Mouse (Mus musculus): ENCODE results near the gene Slc9a9. TPM values are rescaled to one million over a fixed set of nuclear protein-coding genes. Genes with fewer than 3 reads are reported as not detected.

The Slc9a9 gene
- polyA plus RNA-seq, 1 experiment from 2014 or later: 3.2 TPM

DNA sequence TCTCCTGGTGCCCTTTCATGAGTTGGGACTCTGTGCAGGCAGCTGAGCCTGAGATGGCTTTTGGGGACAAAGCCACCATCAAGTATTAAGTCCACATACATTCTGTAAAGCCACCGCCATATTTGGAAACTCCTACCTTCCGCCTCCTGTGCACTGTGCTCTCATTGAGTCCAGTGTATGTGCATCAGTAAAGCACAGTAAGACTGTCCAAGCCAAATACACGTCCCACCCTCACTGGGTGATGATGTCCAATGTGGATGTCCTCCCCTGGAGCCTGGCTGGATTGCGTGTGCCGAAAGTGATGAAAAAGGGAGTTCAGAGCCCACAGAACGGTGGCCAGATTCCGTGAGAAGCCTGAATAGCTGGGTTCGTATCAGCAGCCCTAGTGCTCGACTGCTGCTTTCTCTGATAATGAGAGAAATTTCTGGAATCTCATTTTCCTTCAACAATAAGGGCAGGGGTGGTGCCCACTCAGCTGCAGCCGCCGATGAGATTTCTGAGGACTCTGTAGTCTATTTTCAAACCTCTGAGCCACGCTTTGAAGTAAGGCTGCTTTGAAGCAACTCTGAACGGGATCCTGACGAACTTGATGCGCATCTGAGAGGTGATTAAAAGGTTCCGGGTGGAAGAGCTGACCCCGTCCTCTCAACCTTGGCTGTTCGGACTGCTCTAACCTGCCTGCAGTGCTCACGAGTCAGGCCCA lies 81.4 kb downstream of the Slc9a9 start:
- Histone ChIP-seq H3K27me3 (ENCODE audit: control insufficient read depth, insufficient read depth, low read depth, low read length) (no peaks in the 10 kb centered on the region), H3K4me2 (ENCODE audit: low read depth, low read length) (no peak overlapping the region), H3K9ac (ENCODE audit: low read depth, low read length) (no peak overlapping the region), H3K27ac (ENCODE audit: low read length) (no peak overlapping the region), H3K36me3 (ENCODE audit: control insufficient read depth, insufficient read depth) (no peaks in the 10 kb centered on the region), H3K9me3 (replicated peaks; ENCODE audit: control insufficient read depth, low read length) (no peaks in the 10 kb centered on the region), H3K4me3 (ENCODE audit: low read depth, low read length) (no peak overlapping the region), H3K4me1 (ENCODE audit: control insufficient read depth, low read depth, low read length) (no peaks in the 10 kb centered on the region)
- WGBS (ENCODE audit: insufficient replicate concordance): 70% methylated on average over 19 of the region's 19 CpGs
- no peak for ATAC-seq (ENCODE audit: low read depth)

DNA sequence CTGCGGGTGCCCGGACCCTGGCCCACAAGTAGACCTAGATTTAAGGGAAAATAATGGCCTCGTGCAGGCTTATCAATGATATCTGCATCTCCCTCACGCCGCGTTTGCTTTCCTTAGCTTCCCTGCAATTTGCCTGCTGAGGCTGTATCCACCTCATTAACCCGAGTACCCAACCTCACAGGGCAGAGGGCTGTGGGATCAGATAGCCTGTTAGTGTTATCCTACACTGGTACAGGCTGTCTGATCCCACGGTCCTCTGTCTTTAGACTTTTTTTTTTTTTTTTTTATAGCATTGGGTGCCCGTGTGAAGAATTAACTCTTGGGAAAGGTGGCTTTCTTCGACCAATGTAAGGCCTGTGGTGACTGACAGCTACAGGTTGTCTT lies 81.9 kb downstream of the Slc9a9 start:
- Histone ChIP-seq H3K4me2 (ENCODE audit: low read depth, low read length) (no peak overlapping the region), H3K36me3 (ENCODE audit: control insufficient read depth, insufficient read depth) (no peaks in the 10 kb centered on the region), H3K9me3 (replicated peaks; ENCODE audit: control insufficient read depth, low read length) (no peaks in the 10 kb centered on the region), H3K4me3 (ENCODE audit: low read depth, low read length) (no peak overlapping the region), H3K27ac (ENCODE audit: low read length) (no peak overlapping the region), H3K27me3 (ENCODE audit: control insufficient read depth, insufficient read depth, low read depth, low read length) (no peaks in the 10 kb centered on the region), H3K4me1 (ENCODE audit: control insufficient read depth, low read depth, low read length) (no peaks in the 10 kb centered on the region), H3K9ac (ENCODE audit: low read depth, low read length) (no peak overlapping the region)
- no peak for ATAC-seq (ENCODE audit: low read depth)
- WGBS (ENCODE audit: insufficient replicate concordance): 62% methylated on average over 10 of the region's 10 CpGs

DNA sequence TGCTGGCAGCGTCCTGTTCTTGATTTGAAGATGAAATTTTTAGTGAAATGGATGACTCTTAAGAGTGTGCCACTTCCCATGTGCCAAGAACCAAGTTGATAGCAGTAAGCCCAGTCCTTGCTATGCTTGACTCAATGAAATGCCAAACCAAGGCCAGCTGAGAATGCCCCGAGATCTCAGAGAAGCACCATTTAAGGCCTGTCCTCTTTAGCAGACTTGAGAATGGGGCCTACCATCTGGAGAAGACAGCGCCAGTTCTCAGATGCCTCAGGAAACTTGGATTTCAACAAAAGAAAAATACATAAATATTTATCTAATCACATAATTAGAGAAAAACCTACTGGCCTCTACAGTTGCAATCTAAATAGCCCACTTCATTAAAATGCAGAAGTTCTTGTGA lies 82.4 kb downstream of the Slc9a9 start:
- Histone ChIP-seq H3K36me3 (ENCODE audit: control insufficient read depth, insufficient read depth) (no peaks in the 10 kb centered on the region), H3K27me3 (ENCODE audit: control insufficient read depth, insufficient read depth, low read depth, low read length) (no peaks in the 10 kb centered on the region), H3K4me2 (ENCODE audit: low read depth, low read length) (no peak overlapping the region), H3K9ac (ENCODE audit: low read depth, low read length) (no peak overlapping the region), H3K9me3 (replicated peaks; ENCODE audit: control insufficient read depth, low read length) (no peaks in the 10 kb centered on the region), H3K27ac (ENCODE audit: low read length) (no peak overlapping the region), H3K4me3 (ENCODE audit: low read depth, low read length) (no peak overlapping the region), H3K4me1 (ENCODE audit: control insufficient read depth, low read depth, low read length) (no peaks in the 10 kb centered on the region)
- no peak for ATAC-seq (ENCODE audit: low read depth)
- 68% methylated on average over 3 of the region's 3 CpGs for WGBS (ENCODE audit: insufficient replicate concordance)

DNA sequence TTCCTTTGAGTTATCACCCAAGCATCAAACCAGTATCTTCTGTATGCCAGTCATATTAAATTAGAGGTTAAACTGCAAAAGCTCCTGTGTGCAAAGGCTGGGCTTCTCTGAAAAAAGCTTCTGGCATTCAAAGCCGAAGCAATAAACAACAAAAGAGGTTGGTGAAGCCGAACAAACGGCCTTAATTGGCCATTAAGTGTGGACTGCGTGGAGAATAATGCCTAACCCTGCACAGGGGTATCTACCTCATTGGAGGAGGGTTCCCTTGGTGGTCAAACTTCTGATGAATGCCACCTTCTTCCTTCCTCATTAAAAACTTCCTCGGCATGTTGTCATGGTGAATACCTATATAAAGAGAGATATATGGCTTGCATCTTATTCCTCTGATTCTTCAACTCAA lies 90.2 kb downstream of the Slc9a9 start:
- Histone ChIP-seq H3K4me2 (ENCODE audit: low read depth, low read length) (no peak overlapping the region), H3K27ac (ENCODE audit: low read length) (no peak overlapping the region), H3K9ac (ENCODE audit: low read depth, low read length) (no peak overlapping the region), H3K4me3 (ENCODE audit: low read depth, low read length) (no peak overlapping the region), H3K36me3 (ENCODE audit: control insufficient read depth, insufficient read depth) (no peaks in the 10 kb centered on the region), H3K9me3 (replicated peaks; ENCODE audit: control insufficient read depth, low read length) (no peaks in the 10 kb centered on the region), H3K4me1 (ENCODE audit: control insufficient read depth, low read depth, low read length) (no peaks in the 10 kb centered on the region), H3K27me3 (ENCODE audit: control insufficient read depth, insufficient read depth, low read depth, low read length) (no peaks in the 10 kb centered on the region)
- 56% methylated on average over 5 of the region's 5 CpGs for WGBS (ENCODE audit: insufficient replicate concordance)
- no peak for ATAC-seq (ENCODE audit: low read depth)

DNA sequence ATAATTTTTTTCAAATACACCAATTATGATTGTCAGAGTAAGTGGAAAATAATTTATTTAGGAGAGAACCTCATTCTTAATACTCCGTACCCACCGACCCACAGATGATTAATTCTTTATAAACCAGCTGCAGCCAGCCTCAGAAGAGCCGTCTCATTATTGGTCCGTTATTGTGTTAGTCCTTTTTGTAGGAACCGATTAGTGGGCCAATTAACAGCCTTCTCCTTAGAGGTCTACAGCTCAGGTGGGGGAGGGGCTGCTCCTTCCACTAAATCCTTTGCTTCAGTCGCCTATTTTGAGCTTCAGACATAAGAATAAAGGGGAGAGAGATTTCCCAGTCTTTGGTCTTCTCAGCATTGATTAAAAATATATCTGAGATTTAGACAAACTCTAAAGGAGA lies 98.4 kb downstream of the Slc9a9 start:
- Histone ChIP-seq H3K27ac (ENCODE audit: low read length) (no peak overlapping the region), H3K4me1 (ENCODE audit: control insufficient read depth, low read depth, low read length) (no peaks in the 10 kb centered on the region), H3K4me2 (ENCODE audit: low read depth, low read length) (no peak overlapping the region), H3K9me3 (replicated peaks; ENCODE audit: control insufficient read depth, low read length) (no peaks in the 10 kb centered on the region), H3K4me3 (ENCODE audit: low read depth, low read length) (no peak overlapping the region), H3K27me3 (ENCODE audit: control insufficient read depth, insufficient read depth, low read depth, low read length) (no peaks in the 10 kb centered on the region), H3K9ac (ENCODE audit: low read depth, low read length) (no peak overlapping the region), H3K36me3 (ENCODE audit: control insufficient read depth, insufficient read depth) (no peaks in the 10 kb centered on the region)
- ATAC-seq (ENCODE audit: low read depth): no peak
- 65% methylated on average over 6 of the region's 6 CpGs for WGBS (ENCODE audit: insufficient replicate concordance)

DNA sequence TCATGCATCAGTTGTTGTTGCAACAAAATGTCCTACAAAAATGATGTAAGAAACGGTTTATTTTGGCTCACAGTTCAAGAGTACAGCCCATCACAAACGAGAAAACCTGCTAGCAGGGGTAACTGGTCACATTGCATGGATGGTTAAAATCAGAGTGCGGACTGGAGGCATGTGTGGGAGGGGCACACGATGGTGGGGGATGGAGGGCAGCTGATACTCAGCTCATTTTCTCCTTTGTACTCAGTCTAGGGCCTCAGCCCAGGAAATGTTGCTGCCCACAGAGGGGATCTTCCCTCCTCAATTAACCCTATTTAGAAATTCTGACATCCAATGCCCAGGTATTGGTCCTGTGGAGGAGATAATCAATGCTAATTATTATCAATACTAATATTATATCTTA lies 98.8 kb downstream of the Slc9a9 start:
- 43% methylated on average over 4 of the region's 4 CpGs for WGBS (ENCODE audit: insufficient replicate concordance)
- ATAC-seq (ENCODE audit: low read depth): no peak
- no peaks in the 10 kb centered on the region for H3K4me1 ChIP-seq (ENCODE audit: control insufficient read depth, low read depth, low read length)
- H3K9ac ChIP-seq (ENCODE audit: low read depth, low read length): no peak overlapping the region
- no peaks in the 10 kb centered on the region for H3K27me3 ChIP-seq (ENCODE audit: control insufficient read depth, insufficient read depth, low read depth, low read length)
- H3K36me3 ChIP-seq (ENCODE audit: control insufficient read depth, insufficient read depth): no peaks in the 10 kb centered on the region
- no peak overlapping the region for H3K4me3 ChIP-seq (ENCODE audit: low read depth, low read length)
- H3K27ac ChIP-seq (ENCODE audit: low read length): no peak overlapping the region
- H3K4me2 ChIP-seq (ENCODE audit: low read depth, low read length): no peak overlapping the region
- H3K9me3 ChIP-seq (replicated peaks; ENCODE audit: control insufficient read depth, low read length): no peaks in the 10 kb centered on the region

DNA sequence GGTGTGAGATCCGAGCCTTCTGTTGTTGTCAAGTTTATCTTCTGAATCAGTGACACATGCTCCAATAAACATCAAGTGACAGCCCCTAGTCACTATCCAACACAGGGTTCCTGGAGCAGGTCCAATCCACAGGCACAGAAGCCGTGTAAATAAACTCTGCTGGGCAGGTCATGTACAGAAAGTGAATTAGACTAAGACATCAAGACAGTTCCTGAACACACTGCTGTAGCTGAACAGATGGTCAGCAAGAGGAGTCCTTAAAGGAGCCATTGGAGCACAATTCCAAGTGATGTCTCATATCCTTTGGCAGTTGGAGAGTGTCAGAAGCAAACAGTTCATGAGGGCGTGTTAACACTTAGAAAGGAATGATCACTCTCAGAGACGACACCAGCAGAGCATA lies 103.6 kb downstream of the Slc9a9 start:
- no peak for ATAC-seq (ENCODE audit: low read depth)
- Histone ChIP-seq H3K36me3 (ENCODE audit: control insufficient read depth, insufficient read depth) (no peaks in the 10 kb centered on the region), H3K27me3 (ENCODE audit: control insufficient read depth, insufficient read depth, low read depth, low read length) (no peaks in the 10 kb centered on the region), H3K4me1 (ENCODE audit: control insufficient read depth, low read depth, low read length) (no peaks in the 10 kb centered on the region), H3K9me3 (replicated peaks; ENCODE audit: control insufficient read depth, low read length) (no peaks in the 10 kb centered on the region), H3K4me3 (ENCODE audit: low read depth, low read length) (no peak overlapping the region), H3K27ac (ENCODE audit: low read length) (no peak overlapping the region), H3K9ac (ENCODE audit: low read depth, low read length) (no peak overlapping the region), H3K4me2 (ENCODE audit: low read depth, low read length) (no peak overlapping the region)
- WGBS (ENCODE audit: insufficient replicate concordance): 57% methylated on average over 4 of the region's 4 CpGs

DNA sequence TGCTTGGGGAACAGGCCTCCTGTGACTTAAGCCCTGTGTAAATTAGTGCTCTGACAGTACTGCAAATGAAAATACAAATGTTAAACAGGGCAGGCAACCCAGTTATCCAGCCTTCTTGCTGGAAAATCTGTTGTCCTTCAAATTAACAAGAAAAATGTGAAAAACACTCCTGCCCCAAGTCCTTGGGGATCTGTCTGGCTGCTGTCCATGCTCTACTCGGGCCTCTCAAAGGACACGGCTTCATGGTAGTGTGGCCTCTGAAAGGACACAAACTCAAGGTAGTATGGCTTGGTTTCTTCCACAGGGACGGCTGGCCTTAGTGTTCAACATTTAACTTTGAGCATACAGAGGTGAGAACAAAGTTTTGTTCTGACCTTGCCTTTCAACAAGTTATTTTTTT lies 118.6 kb downstream of the Slc9a9 start:
- Histone ChIP-seq H3K9ac (ENCODE audit: low read depth, low read length) (no peak overlapping the region), H3K27ac (ENCODE audit: low read length) (no peak overlapping the region), H3K36me3 (ENCODE audit: control insufficient read depth, insufficient read depth) (no peaks in the 10 kb centered on the region), H3K27me3 (ENCODE audit: control insufficient read depth, insufficient read depth, low read depth, low read length) (no peaks in the 10 kb centered on the region), H3K4me1 (ENCODE audit: control insufficient read depth, low read depth, low read length) (no peaks in the 10 kb centered on the region), H3K9me3 (replicated peaks; ENCODE audit: control insufficient read depth, low read length) (no peaks in the 10 kb centered on the region), H3K4me3 (ENCODE audit: low read depth, low read length) (no peak overlapping the region), H3K4me2 (ENCODE audit: low read depth, low read length) (no peak overlapping the region)
- 70% methylated on average over 3 of the region's 3 CpGs for WGBS (ENCODE audit: insufficient replicate concordance)
- ATAC-seq (ENCODE audit: low read depth): no peak

DNA sequence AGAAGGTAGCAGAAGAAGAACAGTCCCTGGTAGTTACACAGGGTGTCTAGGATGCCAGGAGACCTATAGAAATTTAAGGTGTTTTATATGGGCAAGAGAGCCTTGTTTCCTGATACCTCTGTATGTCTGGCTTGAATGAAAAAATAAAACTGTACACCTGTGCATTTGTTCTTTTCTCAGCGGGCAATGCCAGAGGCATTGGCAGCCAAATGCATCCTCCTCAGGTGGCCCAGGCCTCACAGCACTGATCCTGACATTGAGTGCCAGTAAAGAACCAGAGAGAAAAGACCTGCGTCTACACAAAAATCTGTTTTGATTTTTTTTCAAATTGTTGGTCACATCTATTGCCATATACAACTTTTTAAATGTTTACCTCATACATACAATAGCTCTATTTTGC lies 121.3 kb downstream of the Slc9a9 start:
- Histone ChIP-seq H3K4me3 (ENCODE audit: low read depth, low read length) (no peak overlapping the region), H3K36me3 (ENCODE audit: control insufficient read depth, insufficient read depth) (no peaks in the 10 kb centered on the region), H3K9ac (ENCODE audit: low read depth, low read length) (no peak overlapping the region), H3K4me1 (ENCODE audit: control insufficient read depth, low read depth, low read length) (no peaks in the 10 kb centered on the region), H3K27ac (ENCODE audit: low read length) (no peak overlapping the region), H3K4me2 (ENCODE audit: low read depth, low read length) (no peak overlapping the region), H3K9me3 (replicated peaks; ENCODE audit: control insufficient read depth, low read length) (no peaks in the 10 kb centered on the region), H3K27me3 (ENCODE audit: control insufficient read depth, insufficient read depth, low read depth, low read length) (no peaks in the 10 kb centered on the region)
- ATAC-seq (ENCODE audit: low read depth): no peak
- 57% methylated on average over 2 of the region's 2 CpGs for WGBS (ENCODE audit: insufficient replicate concordance)

All from liver, embryonic 16.5 days (tissue).